Mouse (Mus musculus) brown adipose tissue, adult 24 weeks (tissue): ENCODE results near the gene Rab13. TPM values are rescaled to one million over a fixed set of nuclear protein-coding genes. Genes with fewer than 3 reads are reported as not detected.

Experiments used
- H3K27ac ChIP-seq: fragments of 200-500 bp; replicated peaks from 2 replicates; pipeline ENCODE4 v1.5.1; 2012; ENCODE audit warnings: low read depth, mild to moderate bottlenecking, low read length
- H3K4me1 ChIP-seq: fragments of 200-500 bp; 2 replicates; pipeline ENCODE4 v1.6.1; 2012; ENCODE audit warnings: low read length, mixed read lengths; ENCODE audit not compliant: control insufficient read depth, insufficient read depth, insufficient read length
- H3K4me3 ChIP-seq: fragments of 200-500 bp; 2 replicates; pipeline ENCODE4 v1.5.1; 2012; ENCODE audit warnings: low read depth, mild to moderate bottlenecking, low read length, moderate library complexity; ENCODE audit not compliant: insufficient read depth
- polyA plus RNA-seq: library from polyadenylated mRNA; stranded (reverse); fragments of >200 nt; gene quantifications from 2 replicates; pipeline ENCODE4 v1.2.4, GENCODE M21; 2012; ENCODE audit not compliant: missing spikeins, insufficient read depth, insufficient read length

The Rab13 gene
- polyA plus RNA-seq, 1 experiment: 11.5 TPM

GRCm38 (mm10) chr3:90213956-90214684, 625 bp downstream of the Rab13 start:
- Histone ChIP-seq H3K4me3 (peak overlapping the region; percentile 66), H3K27ac (peak overlapping the region; percentile 55), H3K4me1 (peaks cover 4% of the 10 kb centered on the region; the same call in 1 of the 2 replicates)

- H3K4me1 ChIP-seq: peaks cover 4% of the 10 kb centered on the region; the same call in 1 of the 2 replicates
- H3K4me3 ChIP-seq: no peak overlapping the region
- no peak overlapping the region for H3K27ac ChIP-seq
Measured at GRCm38 (mm10) chr3:90215825-90216380, 2.4 kb downstream of the Rab13 start.

GRCm38 (mm10) chr3:90220088-90220487, 6.6 kb downstream of the Rab13 start:
- Histone ChIP-seq H3K4me3 (peak overlapping the region; percentile 73), H3K4me1 (peaks cover 4% of the 10 kb centered on the region; the same call in 1 of the 2 replicates)

GRCm38 (mm10) chr3:90220531-90220951, 7.0 kb downstream of the Rab13 start:
- H3K27ac ChIP-seq: peak overlapping the region; percentile 78
- H3K4me1 ChIP-seq: peaks cover 4% of the 10 kb centered on the region; the same call in 1 of the 2 replicates
- peak overlapping the region; percentile 73 for H3K4me3 ChIP-seq

More at GRCm38 (mm10) chr3:90220088-90220487, 6.6 kb downstream of the Rab13 start:
- H3K27ac ChIP-seq: peak overlapping the region; percentile 78

- H3K4me3 ChIP-seq: peak overlapping the region; percentile 73
Measured at GRCm38 (mm10) chr3:90221123-90221522, 7.6 kb downstream of the Rab13 start.

GRCm38 (mm10) chr3:90222455-90222854, 9.0 kb downstream of the Rab13 start:
- no peak overlapping the region for H3K4me3 ChIP-seq
- H3K27ac ChIP-seq: no peak overlapping the region
- peaks cover 4% of the 10 kb centered on the region; the same call in 1 of the 2 replicates for H3K4me1 ChIP-seq

More at GRCm38 (mm10) chr3:90221123-90221522, 7.6 kb downstream of the Rab13 start:
- Histone ChIP-seq H3K4me1 (peaks cover 4% of the 10 kb centered on the region; the same call in 1 of the 2 replicates), H3K27ac (0 out of 2 replicates have a peak overlapping the region, but pooled peaks have one; percentile 17)

GRCm38 (mm10) chr3:90222941-90223340, 9.4 kb downstream of the Rab13 start:
- Histone ChIP-seq H3K27ac (no peak overlapping the region), H3K4me1 (peaks cover 4% of the 10 kb centered on the region; the same call in 1 of the 2 replicates), H3K4me3 (no peak overlapping the region)

GRCm38 (mm10) chr3:90224331-90224730, 10.8 kb downstream of the Rab13 start:
- Histone ChIP-seq H3K4me1 (peaks cover 4% of the 10 kb centered on the region; the same call in 1 of the 2 replicates), H3K4me3 (no peak overlapping the region), H3K27ac (no peak overlapping the region)

GRCm38 (mm10) chr3:90231075-90231474, 17.6 kb downstream of the Rab13 start:
- Histone ChIP-seq H3K27ac (no peak overlapping the region; the same call in 1 of the 2 replicates), H3K4me3 (peak overlapping the region; percentile 87), H3K4me1 (peaks cover 4% of the 10 kb centered on the region; the same call in 1 of the 2 replicates)

GRCm38 (mm10) chr3:90231507-90232333, 18.2 kb downstream of the Rab13 start, which contains the start of gene Jtb:
TSS of gene Jtb (plus strand) at chr3:90231597.
- Histone ChIP-seq H3K27ac (peak within 1 kb of the TSS; percentile 66), H3K4me3 (peak within 1 kb of the TSS; percentile 87), H3K4me1 (peaks cover 4% of the 10 kb centered on the region; the same call in 1 of the 2 replicates)

GRCm38 (mm10) chr3:90241251-90241650, 27.8 kb downstream of the Rab13 start:
- no peak overlapping the region for H3K4me3 ChIP-seq
- no peak overlapping the region for H3K27ac ChIP-seq
- peaks cover 4% of the 10 kb centered on the region; the same call in 1 of the 2 replicates for H3K4me1 ChIP-seq

- H3K27ac ChIP-seq: no peak overlapping the region
- H3K4me1 ChIP-seq: peaks cover 4% of the 10 kb centered on the region; the same call in 1 of the 2 replicates
- H3K4me3 ChIP-seq: no peak overlapping the region
Measured at GRCm38 (mm10) chr3:90241669-90242358, 28.3 kb downstream of the Rab13 start.

- no peak within 1 kb of the TSS for H3K27ac ChIP-seq
- peaks cover 4% of the 10 kb centered on the region; the same call in 1 of the 2 replicates for H3K4me1 ChIP-seq
- H3K4me3 ChIP-seq: peak within 1 kb of the TSS; percentile 43
Measured at GRCm38 (mm10) chr3:90242984-90243775, 29.7 kb downstream of the Rab13 start, which contains the start of gene Creb3l4. TSS of gene Creb3l4 (minus strand) at chr3:90243512.
